Mouse (Mus musculus) kidney, postnatal 36 days (tissue): Measurements from ENCODE around the gene Tex14.
A peak's percentile ranks its signal among the peaks of the same experiment; 100 is the strongest.

ENCODE experiments used
- DNase-seq, 2 experiments: peaks; one replicate each; pipeline ENCODE4 v3.0.0; 2021 to 2022; ENCODE audit warnings: mixed read lengths in 2 of 2

Gene Tex14

DNA sequence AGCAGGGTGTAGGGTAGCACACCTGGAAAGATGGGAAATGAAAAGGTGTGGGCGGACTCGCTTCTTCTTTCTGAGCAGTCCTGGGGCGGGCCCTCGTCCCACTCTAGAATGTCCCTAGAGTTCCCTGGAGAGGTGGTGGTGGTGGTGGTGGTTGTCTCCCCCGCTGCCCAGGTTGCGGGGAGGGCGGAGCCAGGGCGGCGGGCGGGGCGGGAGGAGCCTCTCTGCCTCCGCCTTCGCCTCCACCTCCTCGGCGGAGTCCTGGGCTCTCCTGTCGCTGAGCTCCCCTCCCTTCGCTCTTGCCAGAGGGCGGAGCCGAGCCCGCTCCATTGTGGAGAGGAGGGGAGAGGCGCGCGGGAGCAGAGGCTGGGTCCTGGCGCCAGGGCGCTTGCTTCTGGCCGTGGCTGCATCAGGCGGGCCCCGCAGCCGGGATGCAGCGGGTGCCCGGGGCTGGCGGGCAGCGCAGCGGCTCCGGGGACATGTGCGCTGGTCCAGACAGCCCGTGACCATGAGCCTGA lies 190.5 kb downstream of the Tex14 start:
- peak; percentile 93 for DNase-seq

DNA sequence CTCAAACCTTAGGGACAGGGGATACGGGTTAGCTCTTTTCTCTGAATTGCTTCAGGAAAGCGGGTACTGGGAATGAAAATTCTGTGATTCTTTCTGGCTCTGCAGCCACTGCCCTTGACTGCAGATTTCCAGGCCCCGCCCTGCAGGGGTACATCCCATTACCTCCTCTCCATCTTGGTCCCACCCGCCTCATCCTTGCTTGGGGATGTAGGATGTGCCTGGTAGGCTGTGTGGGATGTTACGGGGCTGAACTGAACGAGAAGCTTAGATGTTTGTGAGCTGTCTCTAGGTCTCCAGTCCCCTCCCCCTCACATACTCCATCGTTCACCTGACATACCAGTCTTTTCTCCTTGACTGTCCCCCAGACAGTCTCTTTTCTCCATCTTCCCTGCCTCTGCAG lies 191.1 kb downstream of the Tex14 start:
- no peak for DNase-seq

DNA sequence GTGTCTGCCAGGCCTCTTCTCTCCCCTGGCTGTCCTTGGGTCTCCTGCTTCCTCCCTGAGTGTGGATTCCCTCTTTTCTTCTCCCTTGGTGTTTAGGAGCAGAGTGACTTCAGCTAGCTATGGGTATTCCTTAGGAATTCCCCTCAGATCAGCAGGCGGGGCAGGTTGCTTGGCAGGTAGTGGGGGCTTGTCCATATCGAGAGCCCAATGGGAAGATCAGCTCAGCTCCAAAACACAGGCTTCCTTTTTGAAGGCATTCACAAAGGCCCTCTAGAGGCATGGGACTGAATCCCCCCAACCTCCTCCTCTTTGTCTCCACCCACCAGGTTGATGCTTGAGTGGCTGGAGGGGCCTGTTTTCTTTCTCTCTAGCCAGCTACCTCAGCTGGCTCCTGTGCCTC lies 191.6 kb downstream of the Tex14 start:
- DNase-seq, result no peak

DNA sequence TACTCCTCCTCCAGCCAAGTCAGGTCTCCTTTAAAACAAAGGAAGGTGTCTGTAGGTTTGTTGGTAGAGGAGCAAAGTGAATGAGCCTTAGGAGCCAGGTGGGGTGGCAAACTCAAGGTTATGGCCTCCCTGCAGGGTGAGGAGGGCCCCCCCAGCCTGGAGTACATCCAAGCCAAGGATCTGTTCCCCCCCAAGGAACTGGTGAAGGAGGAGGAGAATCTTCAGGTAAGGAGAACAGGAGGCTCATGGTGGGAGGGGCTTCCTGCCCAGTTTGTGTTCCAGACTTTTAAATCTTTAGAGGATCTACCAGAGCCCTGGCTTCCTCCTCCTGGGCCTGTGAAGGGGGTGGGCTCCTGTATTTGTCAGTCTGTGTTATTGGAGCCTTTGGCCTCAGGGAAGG lies 192.2 kb downstream of the Tex14 start:
- DNase-seq, result no peak

DNA sequence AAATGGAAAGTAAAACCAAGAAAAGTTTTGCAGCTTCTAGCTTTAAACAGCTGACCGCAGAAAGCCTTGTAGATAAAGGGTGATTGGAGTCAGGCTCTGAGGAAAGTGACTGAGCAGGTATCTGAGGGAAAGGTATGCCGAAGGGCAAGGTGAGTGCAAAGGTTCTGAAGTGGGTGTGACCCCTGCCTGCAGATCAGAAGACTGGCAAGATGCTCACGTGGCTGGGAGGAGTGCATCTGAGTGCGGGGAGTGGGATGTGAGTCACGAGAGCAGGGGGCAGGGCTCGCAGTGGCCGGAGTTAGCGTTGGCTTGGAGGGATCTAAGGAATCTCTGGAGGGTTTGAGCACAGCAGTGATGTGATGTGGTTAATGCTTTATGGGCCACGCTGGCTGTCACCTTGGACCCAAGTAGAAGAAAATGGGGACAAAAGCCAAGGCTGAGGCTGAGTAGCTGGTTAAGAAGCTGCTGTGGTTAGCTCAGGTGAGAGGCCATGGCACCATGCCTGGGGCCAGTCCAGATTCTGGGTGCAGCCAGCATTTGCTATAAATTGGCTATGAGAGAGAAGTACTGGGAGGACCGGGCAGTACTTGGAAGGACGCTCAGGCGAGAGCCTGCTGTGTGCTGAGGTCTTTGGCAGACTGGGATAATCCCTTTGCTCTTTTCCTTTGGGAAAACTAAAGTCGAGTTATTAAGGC lies 194.7 kb downstream of the Tex14 start:
- DNase-seq, result peak; percentile 39 to 49

DNA sequence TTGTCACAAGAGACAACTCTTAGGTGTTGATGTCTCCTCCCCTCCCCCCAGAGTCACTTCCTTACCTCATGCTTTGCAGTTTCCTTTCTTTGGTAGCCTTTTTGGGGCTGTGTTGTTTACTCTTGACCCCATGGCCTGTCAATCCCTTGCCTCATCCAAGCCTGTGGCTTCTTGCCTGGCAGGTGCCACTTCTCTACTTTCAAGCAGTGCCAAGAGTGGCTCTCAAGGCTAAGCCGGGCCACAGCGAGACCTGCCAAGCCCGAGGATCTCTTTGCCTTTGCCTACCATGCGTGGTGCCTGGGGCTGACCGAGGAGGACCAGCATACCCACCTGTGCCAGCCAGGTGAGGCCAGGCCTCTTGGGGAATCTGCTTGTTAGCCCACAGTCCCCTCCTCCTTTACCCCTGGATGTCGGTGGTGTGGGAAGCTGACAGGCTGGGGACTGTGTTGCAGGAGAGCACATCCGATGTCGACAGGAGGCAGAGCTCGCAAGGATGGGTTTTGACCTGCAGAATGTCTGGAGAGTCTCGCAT lies 195.5 kb downstream of the Tex14 start:
- DNase-seq, result no peak

DNA sequence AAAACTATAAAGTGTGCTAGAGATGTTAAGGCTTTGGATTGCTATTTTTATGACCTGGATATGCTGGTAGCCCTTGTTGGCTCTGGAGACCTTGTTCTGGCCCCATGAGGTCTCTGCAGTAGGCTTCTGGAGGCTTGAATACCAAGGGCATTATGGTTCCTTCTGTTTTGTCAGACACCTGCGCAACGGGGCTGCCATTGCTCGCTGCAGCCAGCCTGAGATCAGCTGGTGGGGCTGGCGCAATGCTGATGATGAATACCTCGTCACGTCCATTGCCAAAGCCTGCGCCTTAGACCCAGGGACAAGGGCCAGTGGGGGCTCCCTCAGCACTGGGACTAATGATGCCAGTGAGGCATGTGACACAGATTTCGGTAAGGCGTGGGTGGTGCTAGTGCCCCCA lies 197.4 kb downstream of the Tex14 start:
- no peak for DNase-seq

DNA sequence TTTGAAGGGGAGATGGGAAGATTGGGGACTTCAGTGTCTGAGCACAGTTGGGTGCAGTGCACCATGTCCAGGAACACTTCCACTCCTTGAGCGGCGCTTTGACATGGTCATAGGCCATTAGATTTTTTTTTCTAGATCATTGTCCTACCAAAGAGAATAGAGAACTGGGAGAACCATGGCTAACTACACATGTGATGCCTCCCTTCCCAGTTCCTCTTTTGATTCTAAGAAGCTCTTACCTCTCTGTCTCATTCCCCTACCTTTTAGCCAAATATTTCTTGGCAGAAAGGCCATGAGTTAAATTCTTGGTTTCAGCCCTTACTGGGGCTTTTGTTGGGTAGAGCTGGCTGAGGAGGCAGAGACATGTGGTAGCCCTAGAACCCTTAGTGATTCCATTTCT lies 198.7 kb downstream of the Tex14 start:
- no peak for DNase-seq
